Mouse (Mus musculus): Measurements from ENCODE around the gene Glis3. TPM values are rescaled to one million over a fixed set of nuclear protein-coding genes. Genes with fewer than 3 reads are reported as not detected.
A peak's percentile ranks its signal among the peaks of the same experiment; 100 is the strongest.

The Glis3 gene
- total and polyA plus RNA-seq, 3 experiments: 6.1 to 12.4 (median 9.3) TPM

DNA sequence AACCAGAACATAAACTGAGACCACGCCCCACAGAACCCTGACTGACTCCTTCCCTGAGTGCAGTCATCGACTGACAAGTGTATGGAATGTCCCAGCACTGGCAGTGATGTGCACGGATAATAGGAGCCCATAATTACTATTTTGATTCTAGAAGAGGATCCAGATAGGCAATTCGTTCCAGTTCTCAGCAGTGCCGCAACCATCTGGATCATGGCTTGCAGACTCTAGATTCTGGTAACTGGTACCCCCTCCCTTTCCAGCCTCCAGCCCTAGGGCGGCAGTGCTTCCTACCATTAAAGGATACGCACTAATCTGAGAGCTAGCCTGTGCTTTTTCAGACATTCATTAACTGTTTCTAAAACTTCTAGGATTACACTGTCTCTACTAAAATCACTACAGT is 24.7 kb downstream of the Glis3 start:
- no peak for DNase-seq

GRCm38 (mm10) chr19:28650836-28651235 is 29.0 kb downstream of the Glis3 start:
- DNase-seq: no peak

DNA sequence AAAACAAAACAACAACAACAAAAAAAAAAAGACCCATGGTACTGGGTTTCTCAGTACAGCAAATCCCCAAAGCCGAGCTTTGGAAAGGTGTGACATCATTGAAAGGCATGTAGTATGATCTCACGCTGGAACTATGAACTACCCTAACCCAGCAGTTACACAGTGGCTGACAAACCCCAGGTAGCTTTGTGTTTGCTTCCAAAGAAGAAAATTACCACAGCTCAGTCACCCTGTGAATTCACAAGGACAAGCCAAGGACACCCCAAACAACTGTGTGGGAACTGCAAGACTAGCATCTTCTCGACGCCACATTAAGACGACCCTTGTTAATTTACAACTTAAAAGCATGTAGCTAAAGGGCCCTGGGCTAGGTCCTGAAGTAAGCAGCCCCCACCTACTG is 30.4 kb downstream of the Glis3 start:
- no peak for DNase-seq

GRCm38 (mm10) chr19:28648881-28649280 is 31.0 kb downstream of the Glis3 start:
- no peak for DNase-seq

DNA sequence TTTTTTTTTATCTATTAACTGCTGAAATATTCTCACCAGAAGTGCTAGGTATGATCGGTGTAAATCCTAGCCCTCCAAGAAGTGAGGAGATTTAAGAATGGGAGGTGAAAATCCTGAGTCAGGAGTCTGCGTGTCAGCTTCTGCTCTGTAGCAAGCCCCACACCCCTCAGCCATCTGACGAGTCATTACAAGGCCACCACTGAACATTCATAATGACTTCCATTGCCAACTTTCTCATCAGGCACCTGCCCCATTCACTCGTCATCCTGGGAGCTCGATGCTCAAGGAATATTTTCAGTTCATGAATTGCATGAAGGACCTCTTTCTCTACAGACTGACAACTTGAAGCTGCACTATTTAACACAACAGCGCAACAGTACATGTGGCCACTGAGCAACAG is 32.5 kb downstream of the Glis3 start:
- DNase-seq: peak; percentile 32

DNA sequence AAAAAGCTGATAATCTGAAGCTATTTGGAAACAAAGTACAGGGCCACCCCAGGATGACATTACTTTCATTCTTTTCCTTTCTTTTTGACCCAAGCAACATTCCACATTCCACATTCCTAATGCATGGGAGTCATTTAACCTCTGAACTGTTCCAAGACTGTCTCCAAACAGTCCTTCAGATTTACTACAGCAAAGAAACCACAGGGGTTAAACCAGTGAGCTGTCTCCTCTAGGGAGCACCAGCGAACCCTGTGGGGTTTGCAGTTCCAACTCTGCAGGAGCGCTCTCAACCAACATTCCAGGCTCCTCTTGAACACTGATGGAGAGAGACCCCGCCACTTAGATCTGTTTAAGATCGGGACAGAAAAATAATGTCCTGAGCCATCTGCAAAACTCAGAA is 33.6 kb downstream of the Glis3 start:
- no peak for DNase-seq

DNA sequence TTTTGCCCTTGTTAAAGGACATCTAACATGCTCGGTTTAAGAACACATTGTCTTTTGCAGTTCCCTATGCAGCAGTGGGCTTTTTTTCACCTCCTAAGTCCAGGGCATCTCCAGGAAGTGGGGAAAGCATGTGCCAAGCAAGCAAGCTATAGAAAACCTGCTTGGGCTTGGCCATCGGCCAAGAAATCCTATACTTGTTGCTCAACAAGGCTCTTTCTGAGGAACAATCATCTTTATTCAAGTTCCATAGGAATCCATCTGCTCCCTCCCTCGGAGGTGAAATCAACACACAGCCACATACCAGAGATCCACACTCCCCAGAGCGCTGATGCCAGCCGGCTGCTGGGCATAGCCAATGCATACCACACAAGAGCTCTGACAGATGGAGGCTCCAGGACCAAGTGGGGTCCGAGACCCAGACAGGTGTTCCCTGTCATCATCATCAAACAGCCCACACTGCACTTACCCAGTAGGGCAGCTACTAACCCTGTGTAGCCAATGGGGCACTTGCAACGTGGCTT is 39.0 kb downstream of the Glis3 start:
- DNase-seq: no peak

- DNase-seq: no peak
Observed at GRCm38 (mm10) chr19:28635991-28636553, 43.8 kb downstream of the Glis3 start.

DNA sequence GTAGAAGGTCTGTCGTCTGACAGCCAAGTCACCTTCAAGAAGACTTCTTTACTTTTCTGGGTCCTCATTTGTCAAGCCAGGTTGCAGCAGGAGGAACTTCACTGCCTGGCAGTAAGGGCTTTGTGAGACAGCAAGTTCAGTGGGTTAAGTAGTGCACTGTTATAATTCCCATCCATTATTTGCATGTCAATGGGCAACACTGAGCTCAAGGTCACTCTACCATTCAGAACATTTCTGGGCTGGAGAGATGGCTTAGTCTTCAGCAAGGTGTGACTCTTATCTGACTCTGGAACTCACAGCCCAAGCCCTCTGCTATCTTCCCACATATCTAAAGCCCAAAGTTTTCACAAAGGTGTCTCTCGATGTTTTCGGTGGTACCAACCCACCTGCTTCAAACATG is 44.9 kb downstream of the Glis3 start:
- no peak for DNase-seq

DNA sequence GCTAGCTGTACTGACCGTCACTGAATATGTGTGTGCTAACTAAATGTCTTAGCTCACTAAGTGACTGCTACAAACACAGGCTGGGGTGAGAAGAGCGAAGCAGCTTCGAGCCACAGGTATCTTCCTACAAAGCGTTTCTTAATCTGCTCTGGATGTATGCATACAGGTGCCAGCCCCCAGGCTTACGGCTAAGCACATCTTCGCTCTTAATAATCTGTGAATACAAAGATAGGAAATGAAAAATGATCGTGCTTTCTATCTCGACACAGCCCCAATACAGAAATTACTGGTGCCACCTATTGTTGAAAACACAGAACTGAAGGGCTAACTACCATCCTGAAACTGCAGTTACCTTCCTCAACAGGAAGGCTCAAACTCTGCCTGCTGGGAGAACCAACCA is 51.5 kb downstream of the Glis3 start:
- DNase-seq: peak; percentile 17

DNA sequence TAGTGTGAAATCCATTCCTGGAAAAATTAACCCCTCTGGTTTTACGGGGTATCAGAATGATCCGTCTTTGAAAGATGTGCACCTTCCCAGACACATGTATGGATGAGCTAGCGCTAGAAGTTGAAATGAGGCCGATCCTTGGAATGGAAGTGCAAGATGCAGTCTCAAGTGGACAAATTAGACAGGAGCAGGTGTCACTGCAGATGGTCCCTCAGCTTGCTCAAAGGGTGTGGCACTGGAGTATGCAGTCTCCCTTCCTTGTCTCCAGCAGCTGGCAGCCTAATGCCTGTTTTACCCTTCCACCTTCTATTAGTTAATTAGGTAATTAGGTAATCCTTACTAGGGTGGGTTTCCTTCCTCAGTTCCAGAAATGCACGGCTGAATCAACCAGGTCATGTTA is 53.7 kb downstream of the Glis3 start:
- no peak for DNase-seq

GRCm38 (mm10) chr19:28624571-28624970 is 55.3 kb downstream of the Glis3 start:
- no peak for DNase-seq

DNA sequence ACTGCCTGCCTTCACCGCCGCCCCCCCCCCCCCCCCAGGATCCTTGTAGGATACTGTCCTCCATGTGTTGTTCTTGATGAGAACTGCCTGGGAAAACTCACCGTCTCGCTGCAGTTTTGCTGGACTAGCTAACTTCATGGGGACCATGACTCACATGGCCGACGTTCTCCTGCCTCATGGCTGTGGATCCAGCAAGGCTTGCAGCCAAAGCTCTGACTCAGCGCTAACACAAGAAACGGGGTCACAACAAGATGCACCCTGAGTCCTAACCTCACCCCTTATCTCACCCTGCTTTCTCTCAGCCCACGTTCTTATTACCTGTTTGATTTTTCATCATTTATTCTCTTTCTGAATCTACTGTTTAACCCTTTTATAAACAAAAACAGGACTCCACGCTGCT is 56.2 kb downstream of the Glis3 start:
- DNase-seq: peak; percentile 90

GRCm38 (mm10) chr19:28621608-28622505 is 58.0 kb downstream of the Glis3 start:
- DNase-seq: peak; percentile 67

- no peak for DNase-seq
Observed at GRCm38 (mm10) chr19:28617736-28618135, 62.1 kb downstream of the Glis3 start.

- no peak for DNase-seq
Observed at GRCm38 (mm10) chr19:28617191-28617590, 62.7 kb downstream of the Glis3 start.

GRCm38 (mm10) chr19:28616487-28616886 is 63.4 kb downstream of the Glis3 start:
- DNase-seq: no peak

GRCm38 (mm10) chr19:28612249-28612648 is 67.6 kb downstream of the Glis3 start:
- DNase-seq: no peak

DNA sequence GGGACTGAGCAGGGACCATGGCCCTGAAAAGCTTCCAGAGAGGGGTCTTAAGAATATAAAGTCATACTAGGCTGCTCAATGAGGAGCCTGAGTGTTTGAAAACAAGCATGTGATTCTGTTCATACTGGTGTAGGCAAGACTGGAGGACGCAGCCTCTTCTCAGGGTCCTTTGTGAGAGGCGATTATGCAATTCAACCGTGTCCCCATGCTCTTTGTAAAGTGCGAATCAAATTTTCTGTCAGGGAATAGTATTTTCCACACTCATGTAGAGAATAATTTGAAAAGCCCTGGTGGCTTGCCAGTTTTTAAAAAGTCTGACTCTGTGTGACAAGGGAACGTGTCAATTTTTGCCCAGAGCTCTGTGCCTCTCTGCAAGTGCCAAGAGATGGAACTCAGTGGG is 71.1 kb downstream of the Glis3 start:
- DNase-seq: no peak

DNA sequence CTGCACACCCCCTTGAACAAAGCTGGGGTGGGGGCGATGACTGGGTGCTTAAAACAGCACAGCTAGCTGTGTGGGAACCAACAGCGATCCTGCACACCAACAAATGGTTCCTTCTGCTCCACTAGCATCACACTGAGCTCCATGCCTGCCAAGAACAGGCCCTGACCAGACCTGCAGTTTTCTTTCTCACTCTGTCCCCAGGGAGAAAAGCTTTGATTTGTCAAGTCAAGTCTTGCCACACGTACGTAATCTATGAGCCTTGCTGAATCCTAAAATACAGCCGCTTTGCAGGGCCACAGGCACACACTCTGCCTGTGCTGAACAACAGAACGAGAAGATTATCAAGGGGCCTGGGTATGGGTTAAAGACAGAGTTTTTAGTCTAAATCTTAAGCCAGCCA is 71.6 kb downstream of the Glis3 start:
- no peak for DNase-seq

- peak; percentile 57 for DNase-seq
Observed at GRCm38 (mm10) chr19:28600866-28601265, 79.0 kb downstream of the Glis3 start.

DNA sequence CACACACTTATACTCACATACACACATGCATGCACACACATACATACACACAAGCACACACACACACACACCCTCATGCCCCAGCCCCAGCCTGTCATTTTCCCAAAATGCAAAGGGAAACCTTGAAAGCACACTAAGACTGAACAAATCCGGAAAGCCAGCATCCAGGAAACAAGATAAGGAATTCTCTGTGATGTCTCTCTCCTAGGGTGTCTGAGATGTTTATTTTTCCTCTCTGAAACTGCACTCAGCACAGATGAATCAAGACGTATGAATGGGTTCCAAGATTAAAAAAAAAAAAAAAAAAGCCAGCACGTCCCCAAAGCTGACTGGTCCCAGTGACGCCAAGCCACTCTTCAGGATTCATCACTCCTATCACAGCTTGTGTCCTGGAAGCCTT is 85.7 kb downstream of the Glis3 start:
- peak; percentile 9 for DNase-seq

- no peak for DNase-seq
Observed at GRCm38 (mm10) chr19:28592981-28593380, 86.9 kb downstream of the Glis3 start.
